Mouse (Mus musculus) layer of hippocampus, postnatal 36 days (tissue): ENCODE data around the gene Cnn3. TPM values are rescaled to one million over a fixed set of nuclear protein-coding genes. Genes with fewer than 3 reads are reported as not detected.

Experiments
- DNase-seq, 2 experiments: peaks; one replicate each; pipeline ENCODE4 v3.0.0; 2022
- total RNA-seq, 2 experiments: library from RNA; stranded (reverse); gene quantifications; 2 replicates each; pipeline ENCODE4 v1.2.3; 2021

Gene Cnn3
- total RNA-seq, 2 experiments from 2014 or later: 98.4 to 111 TPM

DNA sequence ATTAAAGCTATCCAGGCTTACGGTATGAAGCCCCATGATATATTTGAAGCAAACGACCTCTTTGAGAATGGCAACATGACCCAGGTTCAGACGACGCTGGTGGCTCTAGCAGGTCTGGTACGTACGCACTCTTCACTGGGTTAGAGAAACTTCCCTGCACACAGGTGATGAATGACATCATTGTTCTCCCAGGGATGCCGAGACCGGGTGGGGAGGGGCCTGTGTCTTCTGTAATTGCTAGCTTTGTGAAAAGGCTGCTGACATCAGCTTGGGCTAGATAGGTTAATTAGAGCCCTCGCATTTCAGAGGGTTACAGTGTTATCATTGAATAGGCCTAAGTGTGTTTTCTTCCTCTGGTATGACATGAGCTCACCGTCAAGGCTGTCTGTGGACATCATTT is 25.1 kb downstream of the Cnn3 start:
- no peak for DNase-seq

DNA sequence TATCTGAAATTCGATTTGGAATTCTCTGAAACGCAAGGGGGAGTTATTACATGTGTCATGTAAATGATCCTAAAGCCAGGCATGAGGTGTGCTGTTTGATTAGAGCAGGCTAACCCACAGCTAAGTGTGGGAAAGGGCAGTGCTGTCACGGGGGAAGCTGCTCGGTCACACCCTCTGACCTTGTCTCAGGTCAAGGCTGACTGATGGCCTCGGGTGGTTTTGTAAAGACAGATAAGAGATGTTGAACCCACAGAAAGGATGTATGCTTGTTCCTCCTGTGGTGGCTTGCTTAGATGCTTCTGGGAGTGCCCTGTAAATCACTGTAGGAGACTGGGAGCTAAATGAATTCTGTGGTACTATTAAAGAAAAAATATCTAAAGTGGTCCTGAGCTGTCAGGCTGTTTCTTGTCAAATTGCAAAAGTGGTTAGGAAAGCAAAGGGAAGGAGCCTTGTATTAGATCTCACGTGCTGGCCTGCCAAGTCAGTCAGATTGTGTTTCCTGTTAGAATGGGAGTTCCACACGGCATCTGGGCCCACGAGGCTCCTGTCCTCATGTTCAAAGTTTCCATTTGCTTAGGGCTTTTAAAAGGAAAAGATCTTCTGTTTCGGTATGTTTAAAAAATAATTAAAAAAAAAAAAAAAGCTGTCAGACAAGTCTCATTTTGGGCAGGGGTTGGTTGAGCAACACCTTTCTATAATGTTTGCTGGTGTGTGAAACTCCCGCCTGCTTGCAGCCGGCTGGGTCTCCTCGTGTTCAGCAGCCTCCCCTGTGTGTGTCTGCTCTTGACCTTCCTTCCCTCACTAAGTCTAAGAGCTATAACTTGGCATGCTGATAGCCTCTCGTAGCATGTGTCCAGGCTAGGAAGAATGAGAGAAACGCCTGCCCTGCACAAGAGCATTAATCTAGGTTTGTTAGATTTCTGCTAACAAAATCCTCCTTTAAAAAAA is 32.5 kb downstream of the Cnn3 start:
- DNase-seq: no peak

DNA sequence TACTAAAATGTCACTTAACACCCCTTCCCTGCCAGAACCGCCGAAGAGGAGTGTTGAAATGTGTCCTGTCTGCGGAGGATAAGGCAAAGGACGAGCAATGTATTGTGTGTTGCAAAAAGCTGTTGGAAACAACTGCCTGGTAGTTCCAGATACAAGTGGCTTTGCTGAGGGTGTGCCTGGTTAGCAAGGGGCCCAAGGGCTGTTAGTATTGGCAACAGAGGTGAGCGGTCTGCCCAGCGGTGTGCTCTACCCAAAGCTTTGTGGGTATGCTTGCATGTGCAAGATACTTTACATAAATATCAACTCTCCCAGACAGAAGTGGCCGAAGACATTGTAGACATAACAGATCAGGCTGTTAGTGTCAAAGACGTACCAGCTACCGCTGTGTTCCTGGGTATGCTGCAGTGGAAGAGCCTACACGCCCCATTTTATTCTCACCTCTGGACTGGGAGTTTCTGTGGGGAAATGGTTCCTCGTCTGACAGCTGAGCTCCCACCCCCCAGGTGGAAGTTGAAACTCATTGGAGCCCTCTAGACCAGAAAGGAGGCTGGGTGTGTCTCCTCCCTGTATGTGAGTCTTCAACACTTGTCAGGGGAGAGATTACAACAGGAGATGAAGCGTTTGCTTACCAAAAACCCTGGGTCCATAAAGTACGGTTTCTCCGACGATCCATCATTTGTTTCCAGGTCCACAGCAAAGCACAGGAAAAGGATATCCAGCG is 34.3 kb downstream of the Cnn3 start:
- DNase-seq: no peak

DNA sequence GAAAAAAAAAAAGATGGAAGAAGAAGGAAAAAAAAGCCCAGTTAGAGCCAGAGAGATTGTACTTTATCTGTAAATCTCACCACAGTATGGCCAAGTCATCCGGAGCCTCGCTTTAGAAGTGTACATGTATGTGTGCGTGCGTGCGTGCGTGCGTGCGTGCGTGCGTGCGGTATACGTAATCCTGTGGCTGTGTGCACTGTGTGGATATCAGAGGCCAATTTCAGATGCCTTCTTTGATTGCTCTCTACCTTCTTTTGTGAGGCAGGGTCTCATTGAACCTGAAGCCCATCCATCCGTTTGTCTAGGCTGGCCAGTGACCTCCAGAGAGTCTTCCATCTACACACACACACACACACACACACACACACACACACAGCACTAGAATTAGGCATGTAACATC is 35.2 kb downstream of the Cnn3 start:
- no peak for DNase-seq

DNA sequence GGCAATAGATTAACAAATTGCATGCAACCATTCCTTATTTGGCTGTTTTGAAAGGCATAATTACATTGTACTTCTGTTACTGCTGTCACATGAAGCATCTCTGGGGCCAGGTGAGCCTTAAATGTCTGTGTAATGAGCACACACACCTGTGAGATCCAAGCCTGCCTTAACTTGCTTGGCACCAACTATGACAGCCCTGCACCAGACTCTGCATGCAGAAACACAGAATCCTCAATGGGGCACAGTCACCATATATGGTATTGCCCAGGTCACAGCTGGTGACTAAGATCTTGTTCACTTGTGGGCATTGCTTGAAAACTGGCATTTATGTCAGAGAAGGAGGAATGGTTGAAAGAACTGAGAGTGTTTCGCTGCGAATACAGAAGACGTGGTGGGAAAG is 36.5 kb downstream of the Cnn3 start:
- no peak for DNase-seq

DNA sequence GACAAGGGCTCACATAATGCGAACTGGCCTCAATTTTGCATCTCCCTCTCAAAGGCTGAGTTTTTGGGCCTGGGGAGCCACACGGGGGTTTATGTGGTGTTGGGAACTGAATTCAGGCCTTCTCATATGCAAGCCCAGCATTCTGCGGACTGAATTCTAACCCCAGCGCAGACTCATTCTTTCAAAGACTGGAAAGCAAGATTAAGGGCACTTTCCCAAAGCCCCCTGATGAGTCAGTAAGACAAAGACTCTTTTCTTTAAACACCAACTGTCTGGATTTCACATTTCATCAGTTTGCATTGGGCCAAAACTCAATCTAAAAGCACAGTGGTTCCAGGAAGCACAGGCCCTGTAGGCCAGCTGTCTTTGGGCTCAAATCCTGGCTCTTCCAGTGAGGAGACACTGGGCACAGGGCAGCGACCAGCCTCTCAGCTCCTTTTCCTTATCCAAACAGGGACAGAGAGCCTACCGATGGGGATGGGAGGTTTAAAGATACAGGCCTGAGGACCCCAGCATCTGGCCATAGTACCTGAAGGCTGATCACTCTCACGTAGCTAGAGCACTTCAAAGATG is 38.5 kb downstream of the Cnn3 start:
- no peak for DNase-seq

DNA sequence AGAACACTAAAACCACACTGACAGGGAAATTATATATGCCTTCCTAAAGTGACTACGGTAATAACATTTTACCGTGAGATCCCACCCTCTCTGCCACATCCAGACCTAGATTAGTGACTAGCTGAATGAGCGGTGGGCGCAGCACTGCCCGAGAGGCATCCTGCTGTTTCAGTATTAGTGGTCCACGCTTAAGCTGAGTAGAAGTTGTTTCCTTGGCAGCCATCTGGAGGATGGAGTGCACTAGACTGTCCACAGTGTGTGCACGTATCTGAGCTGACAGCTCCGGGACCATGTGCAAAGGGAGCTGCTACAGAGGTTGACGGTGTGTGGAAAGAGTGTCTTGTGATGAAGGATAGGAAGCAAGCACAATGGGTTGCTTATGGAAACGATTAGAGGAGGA is 39.5 kb downstream of the Cnn3 start:
- DNase-seq: no peak

DNA sequence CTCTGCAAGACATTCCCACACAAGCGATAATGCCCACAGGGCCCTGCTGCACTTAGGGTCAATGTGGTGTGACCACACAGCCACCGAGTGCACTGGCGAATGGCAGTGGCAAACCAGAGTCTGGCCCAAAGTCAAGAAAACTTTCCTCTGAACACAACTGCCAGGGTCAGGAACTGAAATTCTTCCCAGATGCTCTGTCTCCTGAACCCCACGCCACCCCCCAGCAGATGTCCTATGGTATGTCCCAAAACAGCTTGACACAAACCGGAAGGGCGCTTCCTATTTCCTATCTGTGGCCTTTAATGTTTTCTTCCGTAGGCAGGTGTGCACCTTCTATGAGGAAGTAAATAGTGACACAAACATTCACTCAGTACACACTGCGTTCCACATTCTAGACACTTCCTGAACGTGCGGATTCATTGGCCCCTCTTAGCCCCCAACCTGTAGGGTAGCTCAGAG is 40.8 kb downstream of the Cnn3 start:
- DNase-seq: no peak

DNA sequence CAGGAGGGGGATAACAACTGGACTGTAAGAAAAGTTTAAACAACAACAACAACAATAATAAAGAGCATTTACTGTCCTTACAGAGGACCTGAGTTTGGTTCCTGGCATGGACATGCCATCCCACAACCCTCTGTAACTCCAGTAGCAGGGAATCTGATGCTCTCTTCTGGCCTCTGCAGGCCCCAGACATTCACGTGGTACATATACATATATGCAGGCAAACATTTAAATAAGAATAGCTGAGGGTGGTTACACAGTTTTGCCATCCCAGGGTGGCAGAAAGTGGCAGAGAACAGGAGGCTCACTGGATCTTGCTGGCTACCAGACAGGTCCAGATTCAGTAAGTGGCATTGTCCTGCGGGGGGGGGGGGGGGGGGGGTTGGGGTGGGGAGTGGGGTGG is 41.8 kb downstream of the Cnn3 start:
- no peak for DNase-seq

DNA sequence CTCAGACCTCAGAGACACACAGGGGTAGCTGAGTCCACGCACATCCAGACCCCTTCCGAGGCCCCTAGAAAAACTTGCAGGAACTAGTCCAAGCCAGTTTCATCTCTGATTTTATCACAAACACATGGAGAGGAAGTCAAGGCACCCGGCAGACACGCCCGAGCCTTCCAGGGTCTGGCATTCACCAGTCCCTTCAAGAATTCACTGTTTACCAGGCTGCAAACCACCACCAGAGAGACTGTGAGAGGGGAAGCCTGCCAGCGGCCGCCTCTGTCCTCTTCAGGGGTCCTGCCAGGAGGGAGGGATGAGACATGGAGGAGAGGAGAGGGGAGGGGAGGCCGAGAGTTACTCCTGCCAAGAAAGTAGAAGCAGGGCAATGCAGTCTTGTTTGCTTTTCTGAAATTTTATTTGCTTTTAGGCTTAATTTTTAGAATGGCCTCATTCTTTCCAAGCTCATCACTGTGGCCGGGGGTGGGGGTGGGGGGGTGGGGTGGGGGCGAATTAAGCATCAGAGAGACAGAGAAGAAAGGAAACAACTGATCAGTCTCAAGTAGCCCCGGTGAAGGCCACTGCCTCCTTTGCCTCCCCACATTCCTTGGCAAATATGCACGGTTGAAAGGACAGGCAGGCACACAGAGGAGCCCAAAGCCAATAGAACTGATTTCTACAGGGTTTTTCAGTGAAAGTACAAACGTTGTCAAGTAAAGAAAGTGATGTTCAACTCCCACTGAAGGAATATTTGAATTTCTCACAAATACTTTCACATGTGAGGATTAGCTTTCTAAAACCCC is 43.1 kb downstream of the Cnn3 start:
- DNase-seq: no peak

DNA sequence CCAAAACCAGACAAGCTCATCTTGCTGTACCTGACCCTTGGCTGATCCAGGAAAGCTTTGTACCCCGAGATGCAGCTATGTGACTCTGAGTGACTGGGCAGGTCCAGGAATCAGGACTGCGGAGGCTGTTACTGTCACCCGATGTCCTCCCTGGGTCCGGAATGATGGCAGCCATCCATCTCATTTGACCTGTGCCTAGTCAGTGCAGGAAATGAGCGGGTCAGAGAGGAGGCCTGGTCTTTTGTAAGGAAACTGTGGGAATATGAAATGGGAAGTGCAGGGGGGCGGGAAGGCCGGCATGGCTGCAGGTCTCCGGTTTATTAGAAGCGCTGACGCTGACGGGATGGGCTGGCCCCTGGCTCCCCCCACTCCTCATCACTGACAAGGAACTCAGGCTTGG is 45.4 kb downstream of the Cnn3 start:
- no peak for DNase-seq

DNA sequence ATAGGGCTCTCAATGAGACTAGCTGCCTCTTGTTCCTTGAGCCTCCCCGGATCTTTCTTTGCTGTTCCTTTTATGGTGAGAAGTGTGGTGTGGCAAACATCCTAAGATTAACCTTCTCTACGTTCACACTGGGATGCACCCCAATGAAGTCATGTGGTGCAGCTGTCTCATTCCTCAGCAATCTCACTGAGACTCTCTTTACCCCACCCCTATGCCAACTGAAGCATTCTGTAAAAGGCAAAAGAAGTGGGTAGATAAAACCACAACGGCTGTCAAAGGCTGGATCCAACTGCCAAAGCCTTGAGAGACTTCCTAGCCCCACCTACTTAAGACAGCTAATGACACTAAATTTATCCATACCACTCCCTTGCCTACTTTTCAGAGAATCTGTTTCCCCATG is 48.4 kb downstream of the Cnn3 start:
- DNase-seq: no peak

DNA sequence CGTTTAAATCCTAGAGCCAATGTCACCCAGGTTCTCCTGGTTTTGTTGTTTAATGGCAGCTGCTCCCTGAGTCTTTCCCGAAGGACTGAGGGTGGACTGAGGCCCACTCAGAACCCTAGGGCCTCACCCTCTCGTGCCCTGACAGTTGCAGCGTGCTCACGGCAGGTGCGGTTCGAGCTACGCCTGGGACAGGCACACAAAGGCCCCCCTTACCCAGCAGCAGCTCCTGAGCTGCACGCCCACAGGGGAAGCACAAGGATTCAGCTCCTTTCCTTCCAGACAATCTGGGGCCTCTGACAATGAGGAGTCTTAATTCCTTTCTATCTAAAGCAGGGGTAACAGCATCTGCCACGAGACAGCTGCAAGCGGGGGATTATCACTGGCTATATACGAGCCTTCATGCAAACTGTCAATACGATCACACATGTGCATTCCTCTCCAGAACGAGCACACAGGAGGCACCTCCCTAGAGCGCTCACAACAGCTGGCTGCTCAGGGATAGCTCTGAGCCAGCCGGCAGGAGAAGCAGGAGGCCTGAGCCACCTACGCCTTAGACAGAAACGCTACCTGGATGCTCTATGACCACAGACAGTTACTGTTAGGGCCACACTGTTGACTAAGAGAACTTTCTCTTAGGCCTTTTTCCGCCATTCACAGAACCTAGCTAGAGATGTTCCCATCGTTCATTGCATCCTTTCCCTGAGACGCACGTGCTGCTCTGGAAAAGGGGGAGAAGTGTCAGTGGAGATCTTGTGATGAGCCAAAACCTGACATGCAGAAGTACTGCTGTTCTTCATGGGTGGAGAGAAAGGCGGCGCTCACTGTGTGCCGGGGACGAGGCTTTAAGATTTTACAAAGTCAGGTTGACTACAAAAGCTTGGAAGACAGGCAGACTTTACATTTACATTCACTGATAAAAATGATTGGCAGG is 54.0 kb downstream of the Cnn3 start:
- no peak for DNase-seq

DNA sequence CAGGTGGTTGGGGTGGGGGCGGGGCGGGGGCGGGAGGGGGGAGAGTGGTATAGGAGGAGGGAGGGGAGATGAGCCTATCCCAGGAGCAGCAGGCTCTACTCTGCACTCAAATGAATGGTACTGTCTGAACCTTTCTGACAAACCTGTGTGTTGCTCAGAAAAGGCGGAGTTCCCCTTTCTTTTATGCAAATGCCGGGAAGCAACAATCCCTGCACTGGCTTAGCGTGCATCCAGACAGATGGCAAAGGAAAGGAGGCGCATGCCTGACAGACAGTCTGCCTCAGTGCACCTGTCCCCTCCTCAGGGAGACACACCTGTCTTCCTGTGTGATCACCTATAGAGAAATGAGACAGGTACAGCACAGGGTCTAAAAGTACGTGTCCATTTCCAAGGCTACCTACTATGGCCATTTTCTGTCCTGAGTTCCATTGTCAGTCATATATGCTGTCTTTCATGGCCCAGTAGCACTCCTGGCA is 54.7 kb downstream of the Cnn3 start:
- DNase-seq: no peak

DNA sequence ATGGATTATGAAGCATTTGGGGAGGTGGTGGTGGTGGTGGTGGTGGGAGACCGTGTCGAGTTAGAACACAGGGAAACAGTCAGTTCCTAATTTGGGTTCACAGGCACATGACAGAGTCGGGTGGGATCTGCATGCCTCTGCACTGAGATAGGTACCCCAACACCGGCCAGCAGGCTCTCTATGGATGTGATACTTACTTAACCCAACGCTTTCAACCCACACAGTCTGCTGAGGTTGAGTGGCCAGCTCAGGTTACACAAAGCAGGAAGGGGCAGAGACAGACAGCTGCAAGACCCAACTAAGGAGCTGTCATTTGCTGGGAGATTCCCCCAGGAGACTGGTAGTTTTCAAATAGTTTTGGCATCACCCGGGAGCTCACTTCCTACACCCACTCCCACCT is 55.3 kb downstream of the Cnn3 start:
- no peak for DNase-seq

DNA sequence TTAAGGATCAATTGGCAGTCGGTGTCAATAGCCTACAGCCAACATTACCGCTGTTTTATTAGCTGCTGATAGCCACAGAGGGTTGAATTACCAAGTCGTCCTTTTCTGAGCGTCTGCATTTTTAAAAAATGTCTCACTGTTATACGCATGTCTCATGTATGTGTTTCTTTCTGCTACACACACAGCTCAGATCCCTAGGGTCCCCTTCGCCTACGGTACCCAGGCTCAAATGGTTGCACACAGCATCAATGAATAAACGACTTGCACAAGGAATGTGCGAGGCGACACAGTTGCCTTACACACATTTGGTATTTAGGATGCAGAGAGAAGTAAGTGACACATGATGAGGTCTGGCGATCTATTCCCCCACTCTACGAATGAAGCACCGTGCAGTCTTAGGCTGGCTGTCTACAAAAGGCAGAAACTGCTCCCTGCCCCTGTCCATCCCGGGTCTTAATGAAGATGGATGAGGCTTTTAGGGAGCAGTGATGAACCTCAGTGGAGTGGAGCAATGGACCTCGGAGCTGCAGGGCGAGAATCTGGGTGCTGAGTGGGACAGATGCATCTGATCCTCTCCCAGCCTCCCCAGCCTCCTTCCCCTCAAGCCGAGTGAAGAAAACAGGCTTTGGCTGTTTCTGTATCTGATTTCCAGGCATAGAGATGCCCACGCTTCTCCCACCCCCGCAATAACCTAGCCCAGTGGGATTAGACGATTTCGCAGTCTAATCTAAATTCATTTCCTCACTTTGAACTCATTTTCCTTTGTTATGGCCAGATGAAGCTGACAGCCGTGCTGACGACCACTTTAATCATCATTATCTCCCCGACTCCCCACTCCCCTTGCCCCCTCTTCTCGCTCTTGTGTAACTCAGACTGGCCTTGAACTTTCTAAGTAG is 57.2 kb downstream of the Cnn3 start:
- DNase-seq: no peak

DNA sequence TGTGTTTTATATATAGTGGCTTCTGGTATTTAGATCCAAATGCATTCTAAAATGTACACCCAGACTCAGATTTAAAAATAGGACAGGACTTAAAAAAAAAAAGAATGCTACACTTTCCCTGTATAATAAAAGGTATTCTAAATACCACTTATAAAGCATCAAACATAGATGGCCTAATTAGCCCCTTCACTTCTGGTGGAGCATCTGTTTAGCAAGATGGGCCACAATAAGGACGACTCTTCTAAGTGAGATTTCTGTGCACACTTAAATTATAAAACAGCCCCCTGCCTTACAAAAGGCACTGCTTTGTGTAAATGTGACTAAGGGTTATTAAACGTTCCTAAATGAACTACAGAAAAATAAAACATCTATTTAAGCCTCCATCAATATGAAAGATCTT is 58.9 kb downstream of the Cnn3 start:
- DNase-seq: no peak

DNA sequence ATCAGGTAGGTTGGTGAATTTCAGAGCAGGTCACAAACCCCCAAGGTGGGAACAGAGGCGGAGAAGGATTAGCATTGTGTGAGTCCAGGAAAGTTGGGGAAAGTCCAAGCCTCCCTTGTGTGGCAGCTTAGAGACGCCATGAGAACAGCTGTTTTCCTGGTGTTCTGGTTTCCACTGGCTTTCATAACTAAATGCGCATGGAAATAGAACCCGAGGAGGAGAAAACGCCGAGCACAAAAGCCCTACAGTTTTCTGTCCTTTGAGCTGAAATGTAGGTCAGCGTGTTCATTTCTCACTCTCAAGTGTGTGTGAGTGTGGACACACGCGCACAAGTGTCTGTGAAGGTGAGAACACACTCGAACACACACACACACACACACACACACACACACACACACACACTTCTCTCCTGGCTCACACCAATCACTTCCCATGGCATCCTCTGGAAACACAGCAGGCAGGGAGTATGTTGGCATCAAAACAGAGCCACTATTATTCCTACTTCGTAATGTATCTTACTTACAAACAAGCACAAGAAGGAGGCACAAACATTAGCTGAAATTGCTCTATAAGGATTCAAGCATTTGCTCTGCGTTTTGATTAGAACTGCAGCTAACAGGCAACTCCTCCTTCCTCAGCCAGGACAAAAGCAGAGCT is 63.3 kb downstream of the Cnn3 start:
- DNase-seq: peak in 1 of 2 experiments; percentile 34

DNA sequence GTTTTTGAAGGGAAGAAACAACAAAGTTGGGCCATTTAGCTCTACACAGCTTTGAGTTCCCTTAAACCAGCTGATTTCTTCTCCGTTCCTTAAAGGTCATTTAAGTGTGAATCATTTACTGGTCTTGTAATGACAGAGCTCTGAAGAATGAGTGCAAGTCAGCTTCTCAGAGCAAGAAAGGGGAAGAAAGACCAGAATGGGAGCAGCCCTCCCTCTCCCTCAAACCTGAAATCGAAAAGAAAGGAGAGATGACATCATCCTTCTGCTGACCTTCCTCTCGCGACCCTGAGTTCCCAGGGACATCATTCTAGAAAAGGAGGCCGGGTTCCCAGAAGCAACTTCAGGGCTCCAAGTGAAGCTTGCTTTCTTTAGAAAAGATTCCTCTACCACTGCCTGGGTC is 64.6 kb downstream of the Cnn3 start:
- DNase-seq: no peak

DNA sequence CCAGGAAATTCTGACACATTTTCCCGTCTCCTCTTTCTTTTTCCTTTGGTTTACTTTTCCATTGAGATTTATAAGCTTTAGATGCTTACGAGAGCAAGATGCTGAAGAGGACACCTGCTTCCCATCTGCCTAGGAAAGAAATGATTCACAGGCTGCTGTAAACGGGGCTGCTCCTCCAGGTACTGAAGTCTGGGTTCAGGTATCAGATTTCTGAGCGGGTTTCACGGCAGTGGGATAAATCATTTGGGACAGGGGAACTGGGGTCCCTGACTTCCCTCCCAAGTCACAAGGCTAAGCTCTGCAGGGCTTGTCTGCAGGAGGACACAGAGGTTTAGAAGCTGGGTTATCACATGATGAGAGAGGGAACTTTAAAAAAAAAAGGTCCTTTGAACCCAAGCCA is 65.7 kb downstream of the Cnn3 start:
- DNase-seq: no peak
